Mouse (Mus musculus) layer of hippocampus, postnatal 10 days (tissue): ENCODE data around the gene Reg3g. TPM values are rescaled to one million over a fixed set of nuclear protein-coding genes. Genes with fewer than 3 reads are reported as not detected.
"Not testable (repeated sequence)": the region's sequence is repeated elsewhere in the genome, so short reads cannot be mapped to it uniquely, and the experiment has no call there.

Source experiments
- DNase-seq, 2 experiments: peaks; one replicate each; pipeline ENCODE4 v3.0.0; 2021; ENCODE audit warnings: low spot score in 2 of 2
- long read RNA-seq: library from polyadenylated mRNA; stranded (forward); transcript quantifications from one replicate; pipeline ENCODE4 v2.0.0, GENCODE M21; 2023
- total RNA-seq, 2 experiments: library from RNA; stranded (reverse); gene quantifications; 2 replicates each; pipeline ENCODE4 v1.2.3; 2021

The Reg3g gene
- total RNA-seq, result not detected
- long read RNA-seq, result 0 reads

DNA sequence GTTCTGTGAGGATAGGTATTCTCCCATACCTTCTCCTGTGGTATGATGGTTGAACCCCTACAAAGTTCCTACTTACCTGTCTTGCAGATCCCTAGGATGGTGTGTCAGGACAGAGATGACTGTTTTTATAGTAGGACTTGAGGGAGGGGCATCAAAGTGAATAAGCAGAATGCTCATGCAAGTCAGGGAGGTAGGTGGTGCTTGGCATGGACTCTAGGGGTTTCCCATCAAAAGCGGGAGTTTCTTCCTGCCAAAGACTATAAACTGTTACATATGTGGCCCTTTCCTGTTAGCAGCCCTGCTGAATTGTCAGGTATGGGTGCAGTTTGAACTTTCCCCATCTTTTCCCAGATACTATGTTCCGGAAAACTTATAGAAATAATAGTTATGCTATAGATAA is at the start of gene Reg3g:
Gene Reg3g (minus strand): TSS at position 101 of the 400 bp plus-strand sequence.
- DNase-seq, result no peak

GRCm38 (mm10) chr6:78515777-78516446 is 47.2 kb upstream of the Reg3g start:
- DNase-seq, result peak; percentile 29 to 40

GRCm38 (mm10) chr6:78512833-78513232 is 44.2 kb upstream of the Reg3g start:
- DNase-seq, result peak; percentile 47 to 50

DNA sequence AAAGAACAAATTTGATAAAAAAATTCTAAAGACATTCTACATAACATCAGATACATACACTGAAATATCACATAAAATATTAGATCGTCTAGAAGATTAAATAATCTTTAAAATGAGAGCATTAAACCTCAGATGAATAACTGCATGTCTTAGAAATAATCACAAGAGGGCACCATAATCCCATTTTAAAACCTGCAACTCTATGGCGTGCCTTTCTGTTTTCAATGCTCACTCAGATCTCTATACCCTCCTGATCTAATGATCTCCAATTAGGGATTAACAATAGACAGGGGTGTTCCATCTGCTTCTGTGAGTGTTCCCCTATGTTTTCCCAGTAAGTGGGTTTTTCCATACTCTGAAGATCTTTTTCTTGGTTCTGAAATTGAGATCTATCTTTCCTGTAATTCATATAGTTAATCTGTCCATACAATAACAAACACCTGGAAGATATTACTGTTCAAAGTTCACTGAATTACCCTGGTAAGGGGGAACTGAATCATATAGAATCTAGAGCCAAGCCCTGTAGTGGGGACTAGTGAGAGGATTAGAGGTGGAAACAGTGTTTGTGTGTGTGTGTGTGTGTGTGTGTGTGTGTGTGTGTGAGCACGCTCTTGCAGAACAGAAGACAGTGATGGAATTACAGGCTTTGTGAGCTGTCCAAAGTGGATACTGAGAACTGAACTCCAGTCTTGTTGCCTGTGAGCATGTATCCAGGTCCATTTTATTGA is 41.7 kb upstream of the Reg3g start:
- no peak for DNase-seq

- no peak for DNase-seq
Observed at GRCm38 (mm10) chr6:78505745-78506144, 37.1 kb upstream of the Reg3g start.

GRCm38 (mm10) chr6:78494633-78495032 is 26.0 kb upstream of the Reg3g start:
- DNase-seq, result no peak

DNA sequence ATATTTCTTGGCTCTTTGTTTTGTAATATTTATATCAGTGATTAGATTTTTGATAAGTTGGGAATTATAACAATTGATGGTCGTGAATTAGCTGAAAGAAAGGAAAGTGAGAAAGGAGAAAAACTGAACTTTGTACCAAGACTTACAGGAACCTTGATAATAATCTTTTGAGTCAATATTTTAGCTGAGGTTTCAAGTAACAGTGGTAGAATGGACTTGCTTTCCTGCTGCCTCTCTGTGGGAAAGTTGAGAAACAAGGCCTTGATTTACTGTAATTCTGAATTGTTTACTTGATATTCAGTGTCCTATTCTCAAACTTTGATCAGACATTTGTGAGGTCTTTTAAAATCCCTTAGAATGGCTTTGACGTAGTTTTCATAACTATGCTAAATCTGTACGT is 615 bp upstream of the Reg3g start:
- no peak for DNase-seq

GRCm38 (mm10) chr6:78463266-78463665 is 5.4 kb downstream of the Reg3g start:
- DNase-seq, result no peak

GRCm38 (mm10) chr6:78462360-78462759 is 6.3 kb downstream of the Reg3g start:
- no peak for DNase-seq

DNA sequence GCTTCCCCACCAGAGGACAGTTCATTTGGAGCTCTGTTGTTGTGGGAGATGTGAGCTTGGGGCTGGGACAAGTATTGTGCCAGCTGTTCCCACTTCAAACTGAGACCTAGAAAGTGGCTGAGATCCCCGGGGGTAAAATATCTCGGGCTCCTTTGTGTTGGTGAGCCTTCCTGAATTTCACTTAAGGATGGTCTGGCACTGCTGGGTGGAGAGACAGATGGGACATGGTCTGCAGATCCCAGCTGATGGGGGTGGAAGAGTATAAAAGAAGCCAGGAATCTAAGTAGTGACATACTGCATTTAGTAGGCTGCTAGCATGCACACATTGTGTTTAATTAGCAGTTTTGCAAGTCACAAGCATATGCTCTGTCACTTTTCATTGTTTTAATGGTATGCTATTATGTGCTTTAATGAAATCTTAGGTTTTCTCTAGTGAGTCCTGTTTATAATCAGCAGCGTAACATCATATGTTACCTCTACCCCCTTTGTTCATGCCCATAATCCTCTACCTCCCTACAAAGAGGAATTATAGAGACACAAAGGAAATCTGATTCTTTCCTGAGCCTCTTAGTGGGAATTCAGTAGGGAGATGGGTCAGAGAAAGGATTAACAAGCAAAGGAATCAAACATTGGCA is 8.4 kb downstream of the Reg3g start:
- DNase-seq, result peak; percentile 17 to 43

GRCm38 (mm10) chr6:78452804-78453203 is 15.9 kb downstream of the Reg3g start:
- no peak for DNase-seq

GRCm38 (mm10) chr6:78448409-78448808 is 20.3 kb downstream of the Reg3g start:
- no peak for DNase-seq

DNA sequence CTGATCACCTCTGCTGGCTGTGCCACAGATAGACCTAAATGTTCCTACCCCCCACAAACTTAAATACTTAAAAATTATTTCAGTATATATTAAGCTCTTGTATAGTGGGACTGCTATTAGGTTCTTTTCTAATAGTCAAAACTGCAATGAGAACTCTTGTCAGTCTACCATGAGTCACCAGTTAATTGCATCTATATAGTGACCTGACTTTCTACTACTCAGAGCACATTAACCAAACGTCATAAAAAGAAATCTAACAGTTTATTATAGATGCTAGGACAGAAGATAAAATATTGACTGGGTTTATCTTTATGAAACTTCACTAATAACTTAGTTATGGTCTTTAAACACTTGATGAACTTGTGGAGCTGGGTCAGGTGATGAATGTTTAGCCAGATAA is 21.5 kb downstream of the Reg3g start:
- no peak for DNase-seq

GRCm38 (mm10) chr6:78425497-78425896 is 43.2 kb downstream of the Reg3g start:
- DNase-seq, result no peak

DNA sequence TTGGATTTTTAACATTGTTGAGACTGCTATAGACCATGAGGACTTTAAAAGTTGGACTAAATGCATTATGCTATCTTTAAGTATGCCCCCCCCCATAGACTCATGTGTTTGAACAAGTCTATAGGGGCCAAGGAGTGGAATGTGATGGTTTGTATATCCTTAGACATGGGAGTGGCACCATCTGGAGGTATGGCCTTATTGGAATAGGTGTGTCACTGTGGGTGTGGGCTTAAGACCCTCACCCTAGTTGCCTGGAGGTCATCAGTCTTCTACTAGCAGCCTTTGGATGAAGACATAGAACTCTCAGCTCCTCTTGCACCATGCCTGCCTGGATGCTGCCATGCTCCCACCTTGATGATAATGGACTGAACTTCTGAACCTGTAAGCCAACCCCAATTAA is 46.3 kb downstream of the Reg3g start, which contains the start of gene Reg1:
Gene Reg1 (plus strand): TSS at position 301 of the 400 bp plus-strand sequence.
- not testable (repeated sequence) for DNase-seq

Other genes with a start within 250 kb of the Reg3g start
- gene Reg3b, start 98.2 kb downstream of the Reg3g start, total RNA-seq, result not detected
- gene Reg3d, start 90.0 kb downstream of the Reg3g start, total RNA-seq, result not detected
- gene Reg3a, start 88.2 kb downstream of the Reg3g start, total RNA-seq, result not detected
- not detected for gene Reg2, start 73.2 kb downstream of the Reg3g start, total RNA-seq
- not detected for gene Reg1, start 46.2 kb downstream of the Reg3g start, total RNA-seq